Mouse (Mus musculus): ENCODE results near the gene Gm21969. TPM values are rescaled to one million over a fixed set of nuclear protein-coding genes. Genes with fewer than 3 reads are reported as not detected.

The Gm21969 gene
- total RNA-seq, 1 experiment from 2014 or later: not detected

GRCm38 (mm10) chr4:139653238-139653637 is 50.3 kb downstream of the Gm21969 start, which contains the start of gene Tas1r2:
Gene Tas1r2 (plus strand): TSS chr4:139653538.
- DNase-seq: no peak

DNA sequence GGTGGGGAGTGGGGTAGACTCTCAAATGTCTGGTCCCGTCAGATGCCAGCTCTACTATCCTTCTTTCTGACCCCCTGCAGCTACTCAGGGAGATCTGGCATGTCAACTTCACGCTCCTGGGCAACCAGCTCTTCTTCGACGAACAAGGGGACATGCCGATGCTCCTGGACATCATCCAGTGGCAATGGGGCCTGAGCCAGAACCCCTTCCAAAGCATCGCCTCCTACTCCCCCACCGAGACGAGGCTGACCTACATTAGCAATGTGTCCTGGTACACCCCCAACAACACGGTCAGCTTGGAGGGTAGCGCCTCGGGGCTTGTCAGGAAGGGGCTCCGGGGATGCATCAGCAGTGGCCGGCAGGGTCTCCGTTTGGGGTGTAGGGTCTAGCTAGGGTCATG is 58.9 kb downstream of the Gm21969 start:
- no peak for DNase-seq

- no peak for DNase-seq
Measured at GRCm38 (mm10) chr4:139667632-139668031, 64.6 kb downstream of the Gm21969 start.

DNA sequence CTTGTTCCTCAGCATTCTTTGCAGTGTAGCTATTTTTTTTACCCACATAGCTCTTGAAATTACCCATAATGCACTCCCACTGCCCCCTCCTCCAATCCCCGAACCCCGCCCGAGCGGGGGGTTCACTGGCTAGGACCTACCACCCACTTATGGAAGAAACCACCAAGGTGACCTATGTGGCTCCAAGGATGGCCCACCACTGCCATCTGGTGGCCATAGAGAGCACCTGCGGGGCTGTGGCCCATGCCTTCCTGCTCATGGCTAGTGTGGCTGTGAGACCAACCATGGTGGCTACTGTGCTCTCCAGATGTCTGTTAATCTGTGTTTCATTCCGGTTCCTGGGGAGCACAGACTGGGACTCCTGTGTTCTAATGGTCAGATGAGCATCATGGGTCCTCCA is 66.9 kb downstream of the Gm21969 start:
- peak; percentile 60 for DNase-seq

DNA sequence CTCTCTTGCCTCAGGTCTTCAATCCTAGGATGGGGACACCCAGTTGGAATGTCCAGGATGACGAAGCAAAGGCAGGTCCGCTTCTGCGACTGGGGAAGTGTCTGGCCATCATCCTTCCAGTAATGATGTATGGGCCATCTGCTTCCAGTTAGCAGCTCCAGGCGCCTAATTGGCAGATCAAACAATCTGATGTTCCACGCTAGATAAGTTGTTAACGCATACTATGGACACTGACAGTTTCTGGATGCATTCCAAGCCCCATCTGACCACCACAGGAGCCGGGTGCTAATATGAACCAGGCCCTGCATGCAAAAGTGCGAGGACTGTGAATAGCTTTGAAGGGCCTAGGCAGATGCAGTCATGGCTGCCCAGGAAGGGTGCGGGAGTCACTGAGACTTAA is 72.7 kb downstream of the Gm21969 start:
- no peak for DNase-seq

DNA sequence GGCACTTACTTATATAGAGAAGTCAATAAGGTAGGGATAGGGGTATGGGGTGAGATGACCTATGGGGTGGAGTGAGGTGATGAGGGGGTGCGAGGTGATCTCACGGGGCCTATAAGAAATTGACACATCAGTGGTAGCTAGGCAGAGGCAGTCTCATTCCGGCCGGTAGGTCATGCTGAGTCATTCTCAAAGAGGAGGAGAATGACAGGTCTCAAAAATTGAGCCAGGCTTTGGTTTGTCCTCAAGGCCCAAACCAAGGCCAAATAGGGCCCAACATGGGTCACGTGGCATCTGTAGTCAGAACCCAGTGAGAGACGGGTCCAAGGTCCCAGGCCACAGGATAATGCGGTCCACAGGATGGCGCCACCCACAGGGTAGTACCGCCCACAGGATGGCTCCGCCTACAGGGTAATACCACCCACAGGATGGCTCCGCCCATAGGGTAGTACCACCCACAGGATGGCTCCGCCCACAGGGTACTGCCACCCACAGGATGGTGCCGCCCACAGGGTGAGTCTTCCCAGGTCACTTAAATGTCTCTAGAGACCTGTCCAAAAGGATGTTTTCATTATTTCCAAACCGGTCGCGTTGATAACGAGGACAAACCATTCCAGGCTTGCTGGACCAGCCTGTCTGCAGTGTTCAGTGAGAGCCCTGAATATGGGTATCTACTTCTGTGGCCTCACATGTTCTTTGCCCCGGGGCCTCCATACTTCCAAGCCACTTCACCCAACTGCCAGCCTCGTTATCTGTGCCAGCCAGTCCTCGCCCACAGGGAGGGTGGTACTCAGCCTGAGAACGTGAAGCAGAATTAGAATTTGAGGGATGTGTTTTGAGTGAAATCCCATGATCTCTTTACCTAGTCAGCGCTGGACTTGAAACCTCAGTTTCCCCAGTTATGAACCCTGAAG is 81.0 kb downstream of the Gm21969 start:
- peak; percentile 77 for DNase-seq

GRCm38 (mm10) chr4:139684639-139685017 is 81.6 kb downstream of the Gm21969 start:
- DNase-seq: peak; percentile 74

GRCm38 (mm10) chr4:139688058-139688457 is 85.1 kb downstream of the Gm21969 start:
- no peak for DNase-seq

- no peak for DNase-seq
Measured at GRCm38 (mm10) chr4:139689627-139690269, 86.8 kb downstream of the Gm21969 start.

DNA sequence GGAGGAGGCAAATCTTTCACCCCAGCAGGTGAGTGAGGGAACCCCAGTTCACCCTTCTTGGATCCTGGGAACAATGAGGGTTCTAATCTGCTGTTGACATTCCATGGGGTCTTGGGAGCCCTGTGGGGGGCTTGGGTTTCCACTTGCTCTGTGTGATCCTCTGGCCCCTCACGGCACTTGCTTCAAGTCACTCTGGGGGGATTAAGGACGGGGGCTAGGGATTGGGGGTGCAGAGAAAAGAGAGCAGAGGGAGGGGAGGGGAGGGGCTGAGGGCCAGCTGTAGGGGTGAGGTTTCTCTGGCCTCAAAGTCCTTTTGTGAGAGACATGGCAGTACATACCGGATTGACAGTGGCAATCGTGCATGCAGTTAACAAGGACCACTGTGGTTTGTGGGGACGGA is 90.3 kb downstream of the Gm21969 start:
- no peak for DNase-seq

DNA sequence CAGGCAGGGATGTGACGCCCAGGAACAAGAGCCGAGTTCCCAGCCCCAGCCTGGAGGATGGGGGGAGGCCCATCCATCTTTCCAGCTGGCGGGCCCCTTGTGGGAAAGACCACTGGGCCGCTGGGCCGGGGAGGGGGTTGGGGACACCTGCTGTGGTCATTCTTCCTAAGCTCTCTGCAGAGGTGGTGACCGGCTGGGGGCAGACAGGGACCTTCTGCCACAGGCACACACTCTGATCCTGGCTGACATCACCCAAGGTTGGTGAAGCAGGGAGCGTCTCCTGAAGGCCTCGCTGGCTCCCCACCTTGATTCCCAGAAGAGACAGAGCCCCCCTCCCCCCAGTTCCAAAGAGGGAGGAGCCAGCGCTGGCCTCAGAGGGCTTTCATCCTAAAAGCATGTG is 94.8 kb downstream of the Gm21969 start:
- no peak for DNase-seq

- no peak for DNase-seq
Measured at GRCm38 (mm10) chr4:139698602-139699001, 95.6 kb downstream of the Gm21969 start.

DNA sequence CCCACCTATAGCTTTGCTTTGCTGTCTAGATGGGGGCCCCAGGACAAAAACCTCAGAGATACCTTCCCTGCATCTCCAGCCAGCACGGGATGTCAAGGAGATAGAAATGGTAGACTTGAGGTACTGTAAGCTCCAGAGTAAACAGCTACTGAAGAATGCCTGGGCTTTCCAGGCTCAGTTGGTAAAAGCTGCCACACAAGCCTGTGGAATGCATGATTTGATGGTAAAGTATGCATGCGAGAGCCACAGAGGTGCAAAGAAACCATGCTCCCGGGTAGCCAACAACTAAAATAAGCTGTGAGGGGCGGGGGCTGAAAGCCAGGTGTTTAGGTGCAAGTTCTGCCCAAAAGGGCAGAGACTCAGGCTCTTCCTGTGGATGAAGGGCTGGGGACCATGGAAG is 99.9 kb downstream of the Gm21969 start:
- no peak for DNase-seq

- no peak for DNase-seq
Measured at GRCm38 (mm10) chr4:139703468-139703867, 100.5 kb downstream of the Gm21969 start.

- no peak for DNase-seq
Measured at GRCm38 (mm10) chr4:139705986-139706385, 103.0 kb downstream of the Gm21969 start.

DNA sequence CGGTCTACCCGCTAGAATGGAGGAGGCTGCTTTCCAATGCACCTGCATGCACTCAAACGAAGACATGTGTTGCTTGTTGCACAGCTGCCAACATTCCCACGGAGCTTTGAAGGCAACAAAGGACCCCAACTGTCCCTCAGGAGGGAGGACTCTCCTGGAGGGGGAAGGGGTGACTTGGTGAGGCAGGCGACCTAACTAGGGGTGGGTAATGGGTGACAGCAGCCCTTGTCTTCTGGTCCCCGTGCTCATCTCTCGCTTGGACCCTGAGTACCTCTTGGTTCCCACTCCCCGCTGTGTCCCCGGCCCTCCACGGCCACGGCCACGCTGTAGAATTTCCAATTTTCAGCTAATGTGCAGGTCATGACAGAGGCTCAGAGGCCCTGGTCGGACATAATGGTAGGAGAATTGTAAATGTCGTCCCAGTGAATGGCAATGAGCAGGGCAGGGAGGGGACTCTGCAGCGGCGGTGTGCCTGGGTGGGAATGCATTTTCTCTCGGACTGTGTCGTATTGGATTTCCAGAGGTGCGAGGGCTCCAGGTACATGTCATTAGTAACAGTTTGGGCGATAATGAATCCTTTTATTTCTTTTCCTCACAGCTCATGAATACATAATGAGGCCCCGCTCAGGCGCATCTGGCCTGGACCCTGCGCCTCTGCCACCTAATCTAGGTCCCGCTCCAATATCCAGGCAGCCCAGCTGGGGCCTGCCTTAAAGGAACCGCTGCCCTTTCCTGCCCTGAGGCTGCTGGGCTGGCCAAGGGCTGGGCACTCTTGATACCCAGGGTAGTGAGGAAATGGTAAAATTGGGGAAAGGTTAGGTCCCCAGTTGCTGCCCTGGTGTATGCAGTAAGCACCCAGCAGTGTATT is 107.7 kb downstream of the Gm21969 start:
- DNase-seq: no peak

Small RNAs within 50 kb of the gene (microRNA-seq; reads per million reads assigned to microRNA genes)
- gene Gm25571 (0 reads per million in 2 experiments), gene Mir7020 (0 to 0.36 reads per million in 2 experiments)

Other genes with a start within 250 kb of the Gm21969 start
- gene Iffo2, start 72.6 kb upstream of the Gm21969 start, total RNA-seq (2021): 14.4 and 15.0 TPM in 2 replicates
- gene Aldh4a1, start 19.7 kb downstream of the Gm21969 start, total RNA-seq (2021): 124 and 138 TPM in 2 replicates
- gene Tas1r2, start 50.4 kb downstream of the Gm21969 start, total RNA-seq (2021): not detected in 2 replicates
- not detected in 2 replicates for gene Pax7, start 230.3 kb downstream of the Gm21969 start, total RNA-seq (2021)